Mouse (Mus musculus) G1E (cell line): Measurements from ENCODE around the gene Eipr1. TPM values are rescaled to one million over a fixed set of nuclear protein-coding genes. Genes with fewer than 3 reads are reported as not detected.

Experiments
- ATAC-seq: 2 replicates; pipeline ENCODE4 v1.8.0; 2016; ENCODE audit warnings: mild to moderate bottlenecking; ENCODE audit not compliant: insufficient number of reproducible peaks, poor library complexity, low FRiP score, severe bottlenecking; ENCODE audit errors: extremely low read depth
- DNase-seq: peaks from one replicate; pipeline ENCODE4 v3.0.0; 2012; ENCODE audit warnings: low spot score
- H3K27me3 ChIP-seq: 2 replicates; pipeline ENCODE4 v1.6.1; 2012; ENCODE audit warnings: mild to moderate bottlenecking, low read length, inconsistent platforms; ENCODE audit not compliant: insufficient read depth
- H3K36me3 ChIP-seq: replicated peaks from 2 replicates; pipeline ENCODE3; 2012; ENCODE audit warnings: mild to moderate bottlenecking, inconsistent platforms
- H3K4me1 ChIP-seq: 2 replicates; pipeline ENCODE4 v1.6.1; 2012; ENCODE audit warnings: low read depth, low read length, inconsistent platforms, mixed read lengths; ENCODE audit not compliant: insufficient read depth
- H3K4me3 ChIP-seq: 2 replicates; pipeline ENCODE4 v1.5.1; 2012; ENCODE audit warnings: low read depth, mild to moderate bottlenecking, inconsistent platforms, low read length, moderate library complexity, mixed read lengths
- H3K9me3 ChIP-seq: replicated peaks from 2 replicates; pipeline ENCODE4 v1.6.1; 2012; ENCODE audit warnings: inconsistent platforms
- CTCF ChIP-seq: IDR thresholded peaks from 2 replicates; pipeline ENCODE4 v1.5.1; 2012; ENCODE audit warnings: low read depth, low read length, inconsistent platforms, mixed read lengths
- GATA1 ChIP-seq: IDR thresholded peaks from 2 replicates; pipeline ENCODE4 v1.6.1; 2012; ENCODE audit warnings: borderline replicate concordance, low read length, inconsistent platforms, mixed read lengths
- GATA2 ChIP-seq: IDR thresholded peaks from 2 replicates; pipeline ENCODE4 v1.6.1; 2012; ENCODE audit warnings: low read depth, low read length, inconsistent platforms, borderline replicate concordance
- POLR2AphosphoS5 ChIP-seq: IDR thresholded peaks from 2 replicates; pipeline ENCODE4 v1.6.1; 2012; ENCODE audit warnings: low read depth, low read length, inconsistent platforms; ENCODE audit not compliant: insufficient replicate concordance
- TAL1 ChIP-seq: conservative IDR thresholded peaks from 2 replicates; pipeline ENCODE4 v1.6.1; 2012; ENCODE audit warnings: low read depth, low read length, inconsistent platforms, mixed read lengths
- polyA plus RNA-seq: library from polyadenylated mRNA; stranded (reverse); fragments of >175 nt; gene quantifications from 2 replicates; pipeline ENCODE4 v1.2.3, GENCODE M21; 2012
- total RNA-seq, 2 experiments: library from RNA; stranded (forward) in 1 of 2; stranded (reverse) in 1 of 2; fragments of 200-1000 nt in 1 of 2; fragments of >200 nt in 1 of 2; fragmentation: Nextera tagmentation in 1 of 2; gene quantifications; 2 replicates each; pipeline ENCODE4 v1.2.3; 2014 to 2017

Eipr1 gene
- total and polyA plus RNA-seq, 3 experiments, result 11.0 to 52.8 (median 22.4) TPM

GRCm38 (mm10) chr12:28808786-28809375 is 57.3 kb downstream of the Eipr1 start:
- no peak for ATAC-seq
- no peak for DNase-seq
- Histone ChIP-seq H3K27me3 (no peaks in the 10 kb centered on the region), H3K4me1 (peaks cover 6% of the 10 kb centered on the region), H3K4me3 (no peak overlapping the region), H3K36me3 (peaks cover 31% of the 10 kb centered on the region), H3K9me3 (peaks cover 8% of the 10 kb centered on the region)
- TF ChIP-seq GATA2 (no peak), CTCF (no peak), GATA1 (no peak), TAL1 (no peak), POLR2AphosphoS5 (no peak)

- ATAC-seq (no peak), DNase-seq (no peak)
- H3K4me1 ChIP-seq, result peaks cover 5% of the 10 kb centered on the region
- TF ChIP-seq GATA1, result no peak
- TF ChIP-seq TAL1, result no peak
- TF ChIP-seq GATA2, result no peak
- TF ChIP-seq CTCF, result no peak
- TF ChIP-seq POLR2AphosphoS5, result no peak
- H3K4me3 ChIP-seq, result no peak overlapping the region
- peaks cover 13% of the 10 kb centered on the region for H3K9me3 ChIP-seq
- peaks cover 32% of the 10 kb centered on the region for H3K36me3 ChIP-seq
- H3K27me3 ChIP-seq, result no peaks in the 10 kb centered on the region
Observed at GRCm38 (mm10) chr12:28809756-28810337, 58.2 kb downstream of the Eipr1 start.

- Histone ChIP-seq H3K9me3 (peaks cover 16% of the 10 kb centered on the region), H3K27me3 (no peaks in the 10 kb centered on the region), H3K4me1 (no peaks in the 10 kb centered on the region), H3K36me3 (peaks cover 45% of the 10 kb centered on the region), H3K4me3 (no peak overlapping the region)
- no peak for DNase-seq
- TF ChIP-seq POLR2AphosphoS5 (no peak), GATA2 (no peak), CTCF (no peak), TAL1 (no peak), GATA1 (no peak)
- ATAC-seq, result no peak
Observed at GRCm38 (mm10) chr12:28816681-28817426, 65.3 kb downstream of the Eipr1 start.

DNA sequence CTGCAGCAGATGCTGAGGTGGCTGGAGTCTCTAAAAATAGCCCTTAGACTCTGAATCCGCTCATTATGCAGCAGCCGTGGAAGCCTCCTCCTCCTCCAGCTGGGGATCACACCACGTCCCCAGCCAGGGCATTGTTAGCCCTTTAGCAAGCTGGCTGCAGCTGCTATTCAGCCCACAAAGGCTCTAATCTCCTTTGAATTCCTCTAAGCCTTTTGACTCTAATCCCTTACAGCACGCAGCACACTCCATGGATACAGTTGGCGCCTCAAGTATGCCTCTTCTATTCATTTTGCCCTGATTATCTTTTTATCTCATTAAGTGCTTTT is 65.8 kb downstream of the Eipr1 start:
- ATAC-seq, result no peak
- peaks cover 44% of the 10 kb centered on the region for H3K36me3 ChIP-seq

GRCm38 (mm10) chr12:28817891-28818290 is 66.3 kb downstream of the Eipr1 start:
- ATAC-seq (no peak), DNase-seq (no peak)
- Histone ChIP-seq H3K36me3 (peaks cover 42% of the 10 kb centered on the region), H3K27me3 (no peaks in the 10 kb centered on the region), H3K4me3 (no peak overlapping the region), H3K9me3 (peaks cover 14% of the 10 kb centered on the region), H3K4me1 (no peaks in the 10 kb centered on the region)
- TF ChIP-seq GATA1 (no peak), POLR2AphosphoS5 (no peak), GATA2 (no peak), TAL1 (no peak), CTCF (no peak)

More for the DNA sequence above, 65.8 kb downstream of the Eipr1 start:
- H3K27me3 ChIP-seq, result no peaks in the 10 kb centered on the region
- no peak overlapping the region for H3K4me3 ChIP-seq
- peaks cover 16% of the 10 kb centered on the region for H3K9me3 ChIP-seq
- no peak for TF ChIP-seq GATA1
- TF ChIP-seq CTCF, result no peak
- TF ChIP-seq POLR2AphosphoS5, result no peak
- no peak for TF ChIP-seq TAL1
- no peak for TF ChIP-seq GATA2
- H3K4me1 ChIP-seq, result no peaks in the 10 kb centered on the region
- DNase-seq, result no peak

DNA sequence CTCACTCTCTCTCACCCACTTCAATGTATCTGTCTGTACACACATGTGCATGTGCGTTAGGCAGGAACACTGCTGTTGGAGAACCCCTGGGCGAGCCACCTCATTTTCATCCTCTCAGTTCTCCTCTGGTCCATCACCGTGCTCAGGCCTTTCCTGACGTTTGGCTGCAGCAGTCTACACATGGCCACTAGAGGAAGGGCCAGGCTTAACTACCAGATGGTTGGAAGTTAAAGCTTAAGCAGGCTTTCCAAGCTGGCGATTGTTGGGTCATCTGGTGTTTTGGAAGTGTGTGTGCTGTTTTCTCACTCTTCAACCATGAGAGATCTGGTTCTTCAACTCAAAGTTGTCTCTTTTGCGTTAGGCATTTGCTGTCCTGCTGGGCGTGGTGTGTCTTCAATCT is 71.9 kb downstream of the Eipr1 start:
- no peak overlapping the region for H3K4me3 ChIP-seq
- TF ChIP-seq GATA1, result no peak
- TF ChIP-seq POLR2AphosphoS5, result no peak
- TF ChIP-seq CTCF, result no peak
- no peak for TF ChIP-seq GATA2
- no peak for TF ChIP-seq TAL1
- H3K27me3 ChIP-seq, result no peaks in the 10 kb centered on the region
- no peaks in the 10 kb centered on the region for H3K9me3 ChIP-seq
- no peak for DNase-seq
- no peaks in the 10 kb centered on the region for H3K4me1 ChIP-seq
- peaks cover 24% of the 10 kb centered on the region for H3K36me3 ChIP-seq
- no peak for ATAC-seq
